Mouse (Mus musculus): ENCODE results near the gene Acer2.
A peak's percentile ranks its signal among the peaks of the same experiment; 100 is the strongest.

DNA sequence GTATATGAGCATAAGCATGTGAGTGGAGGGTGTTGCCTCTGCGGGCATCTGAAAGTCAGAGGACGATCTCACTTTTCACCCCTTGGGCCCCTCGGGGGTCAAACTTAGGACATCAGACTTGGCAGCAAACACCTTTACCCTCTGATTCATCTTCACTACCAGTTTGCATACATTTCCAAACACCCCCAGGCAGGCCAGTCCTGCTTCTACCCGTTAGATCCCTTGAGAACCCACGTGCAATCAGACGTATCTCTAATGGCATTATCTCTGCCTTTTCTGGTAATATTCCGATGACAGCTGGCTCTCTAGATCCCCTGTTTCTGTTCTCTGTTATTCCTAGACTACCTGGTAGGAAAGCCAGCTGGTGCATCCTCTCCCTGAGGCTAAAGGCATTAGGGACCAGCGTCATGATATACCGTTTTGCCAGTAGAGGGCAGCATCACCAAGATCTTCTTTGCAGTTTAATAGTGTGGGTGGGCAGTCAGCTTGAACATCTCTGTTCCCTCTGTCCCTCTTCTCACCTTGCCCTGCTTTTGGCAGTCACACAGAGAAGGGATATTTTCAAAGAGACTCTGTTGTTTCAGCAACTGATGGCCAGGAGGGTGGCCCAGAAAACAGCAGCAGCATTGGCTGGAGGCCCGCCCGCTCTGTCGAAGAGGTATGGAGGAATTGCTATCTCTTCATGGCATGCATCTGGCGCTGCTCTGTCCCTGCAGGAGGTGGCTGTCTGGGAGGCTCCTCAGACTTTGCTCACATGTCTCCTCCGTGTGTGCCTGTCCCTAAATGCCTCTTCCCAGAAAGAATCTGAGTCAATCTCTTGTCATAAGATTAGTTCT is 83.6 kb downstream of the Acer2 start:
- TF ChIP-seq CTCF (IDR thresholded peaks at IDR 0.05; ENCODE audit: low read depth) (peak; percentile 75), EP300 (IDR thresholded peaks at IDR 0.05; ENCODE audit: low read depth) (no peak)

Measured in liver, postnatal 0 days (tissue).